Mouse (Mus musculus) ES-Bruce4 (cell line): ENCODE measurements at regions not wholly inside any gene's neighbourhood (a gene's known extent, or its start where the extent isn't known, plus 50 kb on each side); places are given as distances from the start of the nearest gene placed in this dataset.
A peak's percentile ranks its signal among the peaks of the same experiment; 100 is the strongest.

ENCODE experiments used
- CTCF ChIP-seq: IDR thresholded peaks from one replicate; pipeline ENCODE4 v1.8.1; 2011; ENCODE audit warnings: low read depth, low read length
- EP300 ChIP-seq: IDR thresholded peaks from 2 replicates; pipeline ENCODE4 v1.6.1; 2011; ENCODE audit warnings: low read depth, low read length; ENCODE audit not compliant: insufficient read depth
- POLR2A ChIP-seq: IDR thresholded peaks from one replicate; pipeline ENCODE4 v1.8.1; 2011; ENCODE audit warnings: low read length; ENCODE audit not compliant: insufficient read depth

DNA sequence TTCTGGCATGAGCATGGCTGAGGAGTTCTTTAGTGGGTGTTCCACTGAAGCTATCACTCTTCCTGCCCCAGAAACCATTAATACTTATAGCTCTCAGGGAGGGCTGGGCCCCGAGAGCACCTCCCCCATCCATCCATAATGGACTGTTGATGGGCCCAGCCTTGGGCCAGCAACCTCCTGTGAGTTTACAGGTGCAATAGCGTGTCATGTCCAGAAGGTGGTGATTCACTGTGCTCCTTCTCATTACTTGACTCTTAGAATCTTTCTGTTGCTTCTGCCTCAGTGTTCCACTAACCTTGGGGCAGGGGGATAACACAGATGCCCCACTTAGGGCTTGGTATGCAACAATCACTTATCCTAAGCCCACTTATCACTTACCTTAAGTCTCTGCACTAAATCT, 225.1 kb upstream of the Tgfbr2 start:
- TF ChIP-seq CTCF: peak; percentile 6
- no peak for TF ChIP-seq POLR2A
- TF ChIP-seq EP300: no peak
